Mouse (Mus musculus) spleen, embryonic (tissue): ENCODE results near the gene Ampd2.

Source experiments
- CTCF ChIA-PET: fragments of 350-600 bp; sonication (Branson Sonifier 250); formaldehyde crosslinking; loops from one replicate; lab custom pipeline; 2022; lab: Charles Lee

Ampd2 gene

GRCm38 (mm10) chr3:108086470-108086979 is at the start of gene Ampd2:
Gene Ampd2, minus strand, starts transcription at chr3:108086651.
- CTCF ChIA-PET = no interaction called here

DNA sequence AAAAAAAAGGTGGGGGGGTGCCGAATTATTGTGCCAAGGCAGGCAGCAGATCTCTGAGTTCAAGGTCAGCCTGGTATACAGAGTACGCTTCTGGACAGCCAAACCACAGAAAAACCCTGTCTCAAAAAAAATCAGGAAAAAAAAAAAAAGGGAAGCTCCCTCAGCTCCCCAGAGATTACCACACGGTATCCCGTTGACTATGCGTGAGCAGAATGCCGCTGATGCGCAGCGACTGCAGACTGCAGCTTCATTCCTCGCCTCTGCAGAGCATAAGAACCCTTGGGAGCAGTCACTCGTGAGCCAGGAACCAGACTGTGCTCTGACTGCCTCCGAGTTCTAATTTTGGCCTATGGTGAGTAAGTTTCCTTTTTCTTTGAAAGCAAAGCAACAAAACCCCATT is 48.2 kb upstream of the Ampd2 start:
- CTCF ChIA-PET = interaction anchor here (0.6 to 0.7 kb wide), 3 partner anchors 12 to 47 kb away, joined by 3 to 6 read pairs (median 3); no protein-coding TSS in a partner anchor

DNA sequence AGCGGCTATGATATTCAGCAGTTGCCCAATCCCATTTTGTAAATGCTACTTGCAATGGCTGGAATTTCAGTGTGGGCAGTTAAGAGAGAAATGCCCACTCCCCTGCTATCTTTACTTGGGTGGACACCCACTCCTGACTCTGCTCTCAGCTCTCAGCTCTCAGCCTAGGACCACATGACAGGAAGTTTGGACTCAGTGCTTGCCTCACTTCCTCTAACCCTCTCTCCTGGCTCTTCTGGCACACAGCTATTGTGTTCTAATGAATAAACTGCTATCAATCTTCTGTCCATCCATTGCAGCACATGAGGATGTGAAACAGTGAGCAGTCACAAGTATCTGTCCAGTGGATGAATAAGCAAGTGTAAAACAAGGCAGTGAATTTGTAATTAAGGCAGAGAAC is 46.0 kb upstream of the Ampd2 start:
- CTCF ChIA-PET = no interaction called here

DNA sequence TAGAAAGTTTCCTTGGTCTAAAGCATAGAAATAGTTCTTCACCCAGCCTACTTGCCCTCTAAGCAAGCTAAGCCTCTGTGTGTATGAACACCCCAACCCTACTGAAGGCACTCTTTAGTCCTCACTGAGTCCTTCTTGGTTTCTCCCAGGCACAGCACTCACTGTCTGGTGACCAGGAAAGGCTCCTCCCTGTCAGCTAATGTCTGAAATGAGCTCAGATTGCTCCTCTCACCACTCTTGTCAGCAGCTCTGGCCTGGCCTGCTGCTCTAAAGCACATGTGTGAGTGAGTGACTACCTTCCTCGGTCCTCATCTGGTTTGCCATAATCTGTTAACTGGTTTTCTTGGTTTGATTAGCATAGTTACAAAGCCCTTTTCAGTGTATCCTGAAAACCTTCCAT is 45.4 kb upstream of the Ampd2 start:
- CTCF ChIA-PET = no interaction called here

GRCm38 (mm10) chr3:108131216-108131615 is 44.8 kb upstream of the Ampd2 start:
- CTCF ChIA-PET = no interaction called here

- CTCF ChIA-PET = no interaction called here
Observed at GRCm38 (mm10) chr3:108129804-108130203, 43.4 kb upstream of the Ampd2 start.

DNA sequence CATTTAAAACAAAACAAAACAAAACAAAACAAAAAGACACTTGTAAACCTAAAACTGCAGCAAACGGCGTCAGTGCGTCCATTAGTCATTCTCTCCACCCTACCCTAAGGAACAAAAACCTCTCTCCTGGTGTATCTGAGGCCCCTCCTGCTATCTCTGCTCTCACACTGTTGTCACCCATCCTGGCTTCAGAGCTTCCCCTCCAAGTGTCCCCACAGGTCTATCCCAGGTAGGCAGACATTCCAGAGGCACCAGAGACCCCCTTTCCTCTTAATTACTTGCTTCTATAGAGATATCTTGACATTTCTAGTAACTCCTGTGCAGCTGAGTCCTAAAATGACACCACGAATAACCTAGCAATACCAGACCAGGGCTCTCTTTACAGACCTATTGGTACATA is 42.9 kb upstream of the Ampd2 start:
- CTCF ChIA-PET = no interaction called here

GRCm38 (mm10) chr3:108128520-108128919 is 42.1 kb upstream of the Ampd2 start:
- CTCF ChIA-PET = no interaction called here

- CTCF ChIA-PET = no interaction called here
Observed at GRCm38 (mm10) chr3:108126327-108126726, 39.9 kb upstream of the Ampd2 start.

- CTCF ChIA-PET = no interaction called here
Observed at GRCm38 (mm10) chr3:108124131-108124530, 37.7 kb upstream of the Ampd2 start.

GRCm38 (mm10) chr3:108123242-108123641 is 36.8 kb upstream of the Ampd2 start:
- CTCF ChIA-PET = no interaction called here

DNA sequence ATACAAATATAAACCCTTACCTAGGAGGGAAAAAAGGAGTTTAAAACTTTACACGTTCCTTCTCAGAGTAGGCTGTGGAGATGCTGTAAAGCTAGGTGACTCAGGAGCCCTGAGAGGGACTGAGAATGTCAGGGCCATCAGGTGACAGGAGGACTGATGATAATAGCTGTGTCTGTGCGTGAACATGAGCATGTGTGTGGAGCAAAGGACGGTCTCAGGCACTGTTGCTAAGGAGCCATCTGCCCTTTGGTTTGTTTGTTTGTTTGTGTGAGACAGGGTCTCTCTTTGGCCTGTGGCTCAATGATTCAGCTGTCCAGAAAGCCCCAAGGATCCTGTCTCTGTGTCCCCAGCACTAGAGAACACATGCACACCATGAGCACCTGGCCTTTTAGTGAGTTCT is 34.6 kb upstream of the Ampd2 start:
- CTCF ChIA-PET = interaction anchor here (0.6 kb wide), 1 partner anchor 13 kb away, joined by 3 read pairs; no protein-coding TSS in a partner anchor

- CTCF ChIA-PET = interaction anchor here (0.7 kb wide), 1 partner anchor 162 kb away, joined by 7 read pairs; no protein-coding TSS in a partner anchor
Observed at GRCm38 (mm10) chr3:108117465-108117864, 31.0 kb upstream of the Ampd2 start.

GRCm38 (mm10) chr3:108113591-108114289 is 27.3 kb upstream of the Ampd2 start:
- CTCF ChIA-PET = no interaction called here

GRCm38 (mm10) chr3:108112666-108113065 is 26.2 kb upstream of the Ampd2 start:
- CTCF ChIA-PET = no interaction called here

- CTCF ChIA-PET = no interaction called here
Observed at GRCm38 (mm10) chr3:108112246-108112645, 25.8 kb upstream of the Ampd2 start.

DNA sequence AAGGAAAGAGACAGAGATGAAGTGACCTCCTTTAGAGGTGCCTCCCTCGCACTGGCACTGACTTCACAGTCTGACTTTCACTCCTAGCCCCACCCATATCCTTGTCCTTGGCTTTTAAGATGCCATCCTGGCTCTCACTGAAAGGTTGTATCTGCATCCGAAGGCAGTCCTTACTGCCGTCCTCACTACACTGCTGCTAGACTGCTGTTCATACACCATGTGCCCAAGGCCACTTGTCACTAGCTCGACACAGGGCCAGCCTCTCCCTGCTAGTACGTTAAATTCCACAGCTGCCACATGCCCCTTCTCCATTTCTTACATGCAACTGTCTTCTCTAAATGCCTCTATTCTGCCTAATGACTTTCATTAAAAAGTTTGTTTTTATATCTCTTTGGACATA is 24.9 kb upstream of the Ampd2 start:
- CTCF ChIA-PET = no interaction called here

- CTCF ChIA-PET = no interaction called here
Observed at GRCm38 (mm10) chr3:108105281-108105680, 18.8 kb upstream of the Ampd2 start.

- CTCF ChIA-PET = no interaction called here
Observed at GRCm38 (mm10) chr3:108102075-108102474, 15.6 kb upstream of the Ampd2 start.

- CTCF ChIA-PET = no interaction called here
Observed at GRCm38 (mm10) chr3:108101594-108101993, 15.1 kb upstream of the Ampd2 start.

DNA sequence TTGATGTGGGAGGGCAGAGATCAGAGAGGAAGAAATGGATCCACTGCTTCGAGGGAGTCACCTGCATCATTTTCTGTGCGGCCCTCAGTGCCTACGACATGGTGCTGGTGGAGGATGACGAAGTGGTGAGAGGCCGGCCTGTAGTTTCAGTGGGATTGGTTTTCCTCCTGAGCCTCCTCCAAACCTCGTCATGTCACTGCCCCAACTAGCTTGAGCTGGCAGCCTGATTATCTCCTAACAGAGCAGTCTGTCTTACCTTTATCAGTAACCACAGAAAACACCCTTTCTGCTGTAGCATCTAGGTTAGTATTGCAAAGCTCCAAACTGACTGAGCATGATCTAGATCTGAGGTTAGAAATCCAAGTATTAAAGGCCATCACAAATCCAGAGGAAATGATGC is 11.9 kb upstream of the Ampd2 start:
- CTCF ChIA-PET = no interaction called here

DNA sequence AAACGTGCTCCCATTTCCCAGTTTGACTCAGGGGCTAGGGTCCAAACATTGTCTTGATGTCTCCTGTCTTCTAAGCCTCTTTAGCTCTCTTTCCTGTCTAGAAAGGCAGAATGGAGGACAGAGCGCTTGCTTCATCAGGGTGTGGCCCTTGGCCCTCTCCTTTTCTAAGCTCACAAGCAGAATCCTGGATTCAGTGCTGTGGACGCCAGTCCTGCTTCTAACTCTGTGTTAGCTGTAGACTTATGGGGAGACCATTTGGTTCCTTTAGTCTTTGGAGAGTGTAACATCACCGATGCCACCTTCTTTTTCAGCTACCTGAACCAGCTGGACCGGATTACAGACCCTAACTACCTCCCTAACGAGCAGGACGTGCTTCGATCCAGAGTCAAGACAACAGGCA is 11.2 kb upstream of the Ampd2 start:
- CTCF ChIA-PET = no interaction called here

GRCm38 (mm10) chr3:108096726-108097125 is 10.3 kb upstream of the Ampd2 start:
- CTCF ChIA-PET = no interaction called here
